Mouse (Mus musculus) C2C12 (cell line): ENCODE results near the gene Dock7.

ENCODE experiments used
- CEBPB ChIP-seq: IDR thresholded peaks from one replicate; pipeline ENCODE4 v1.6.1; 2011; ENCODE audit warnings: low read depth, mild to moderate bottlenecking, control low read depth, moderate library complexity
- CTCF ChIP-seq: IDR thresholded peaks from one replicate; pipeline ENCODE4 v1.5.1; 2011; ENCODE audit not compliant: control insufficient read depth, insufficient read depth, insufficient read length
- MAX ChIP-seq: IDR thresholded peaks from one replicate; pipeline ENCODE4 v1.6.1; 2011; ENCODE audit warnings: mild to moderate bottlenecking, control low read depth
- MYOD1 ChIP-seq: IDR thresholded peaks from one replicate; pipeline ENCODE4 v1.6.1; 2011; ENCODE audit warnings: low read depth; ENCODE audit not compliant: control insufficient read depth, insufficient read length
- MYOG ChIP-seq: IDR thresholded peaks from one replicate; pipeline ENCODE4 v1.6.1; 2011; ENCODE audit not compliant: control insufficient read depth, insufficient read length; ENCODE audit errors: extremely low read depth
- USF1 ChIP-seq: IDR thresholded peaks from one replicate; pipeline ENCODE4 v1.6.1; 2011; ENCODE audit warnings: low read depth, mild to moderate bottlenecking, control low read depth, moderate library complexity

GRCm38 (mm10) chr4:99160414-99160813, 39.7 kb upstream of the Dock7 start:
- TF ChIP-seq CTCF (no peak), MAX (no peak), USF1 (no peak), MYOG (no peak), MYOD1 (no peak), CEBPB (peak; percentile 42)
